Mouse (Mus musculus) liver, embryonic 14.5 days (tissue): ENCODE results near the gene Gm45233.

Source experiments
- CTCF ChIP-seq: IDR thresholded peaks from 2 replicates; pipeline ENCODE4 v1.5.1; 2016; ENCODE audit warnings: antibody characterized with exemption, low read depth, control low read depth
- EP300 ChIP-seq: IDR thresholded peaks from 2 replicates; pipeline ENCODE4 v1.6.1; 2016; ENCODE audit warnings: antibody characterized with exemption, low read depth

- TF ChIP-seq CTCF = peak; percentile 23; the same call in 1 of the 2 replicates
- TF ChIP-seq EP300 = no peak
These were observed 21.6 kb downstream of the Gm45233 start for GRCm38 (mm10) chr7:43465344-43466098.
